Mouse (Mus musculus) kidney, adult 8-10 months (tissue): Measurements from ENCODE around the gene Rassf1.

Experiments
- DNase-seq, 2 experiments: peaks; one replicate each; pipeline ENCODE4 v3.0.0; 2022

The Rassf1 gene

DNA sequence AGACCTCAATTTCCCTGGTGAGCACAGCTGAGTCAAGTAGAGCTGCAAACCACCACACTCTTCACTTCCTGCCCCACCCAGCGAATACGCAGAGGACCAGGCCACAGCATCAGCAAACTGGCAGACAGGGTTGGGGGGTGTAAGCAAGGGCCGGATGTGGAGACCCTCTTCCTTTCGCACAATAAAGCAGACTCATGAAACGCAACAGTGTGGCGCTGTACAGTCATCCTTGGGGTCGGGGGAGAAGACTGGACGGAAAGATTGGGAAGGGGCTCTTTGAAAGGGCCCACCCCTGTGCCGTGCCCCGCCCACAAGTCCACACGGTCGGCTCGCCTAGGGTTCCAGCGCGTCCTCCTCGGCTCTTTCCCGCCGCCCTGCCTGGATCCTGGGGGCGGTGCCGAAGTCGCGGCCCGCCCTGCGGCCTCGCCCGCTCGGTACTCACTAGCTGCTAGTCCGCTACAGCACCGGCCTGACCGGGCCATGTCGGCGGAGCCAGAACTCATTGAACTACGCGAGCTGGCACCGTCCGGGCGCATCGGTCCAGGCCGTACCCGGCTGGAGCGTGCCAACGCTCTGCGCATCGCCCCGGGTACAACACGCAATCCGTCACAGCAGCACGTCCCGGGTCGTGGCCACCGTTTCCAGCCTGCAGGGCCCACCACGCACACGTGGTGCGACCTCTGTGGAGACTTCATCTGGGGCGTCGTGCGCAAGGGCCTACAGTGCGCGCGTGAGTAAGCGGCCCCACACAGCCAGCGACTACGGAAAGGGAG, at the start of gene Rassf1:
Gene Rassf1 (plus strand): TSS at position 439 of the 773 bp plus-strand sequence.
- DNase-seq, result peak; percentile 81 to 82

DNA sequence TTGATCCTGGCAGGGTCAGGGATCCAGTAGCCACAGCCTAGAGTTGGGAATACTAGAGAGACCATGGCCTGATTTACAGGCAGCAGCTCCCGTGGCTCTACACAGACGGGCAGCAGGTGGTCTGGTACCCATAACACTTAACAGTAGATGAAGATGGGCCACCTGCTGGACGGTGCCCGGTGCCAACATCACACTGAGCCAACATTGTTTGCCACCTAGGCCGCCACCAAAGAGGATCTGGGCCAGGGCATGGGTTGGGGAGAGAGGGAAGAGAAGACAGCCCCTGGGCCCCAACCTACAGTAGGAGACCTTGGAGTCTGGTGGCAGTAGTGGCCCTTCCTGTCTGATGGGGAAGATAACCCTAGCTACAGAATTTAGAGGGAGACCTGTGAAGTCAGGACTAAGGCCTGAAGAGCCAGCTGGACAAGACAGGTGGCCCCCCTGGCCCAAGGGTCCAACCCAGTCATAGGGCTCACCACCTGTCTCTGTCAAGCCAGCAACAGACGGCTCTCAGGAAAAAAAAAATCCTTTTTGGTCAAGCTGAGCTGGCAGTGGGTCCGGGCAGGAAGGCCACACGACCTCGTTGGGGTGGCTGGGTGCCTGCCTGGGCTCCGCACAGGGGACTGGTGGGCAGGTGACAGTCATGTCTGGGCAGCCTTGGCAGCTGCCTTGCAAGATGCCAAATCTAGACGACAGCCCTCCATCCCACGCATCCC, 49.1 kb upstream of the Rassf1 start:
- no peak for DNase-seq

DNA sequence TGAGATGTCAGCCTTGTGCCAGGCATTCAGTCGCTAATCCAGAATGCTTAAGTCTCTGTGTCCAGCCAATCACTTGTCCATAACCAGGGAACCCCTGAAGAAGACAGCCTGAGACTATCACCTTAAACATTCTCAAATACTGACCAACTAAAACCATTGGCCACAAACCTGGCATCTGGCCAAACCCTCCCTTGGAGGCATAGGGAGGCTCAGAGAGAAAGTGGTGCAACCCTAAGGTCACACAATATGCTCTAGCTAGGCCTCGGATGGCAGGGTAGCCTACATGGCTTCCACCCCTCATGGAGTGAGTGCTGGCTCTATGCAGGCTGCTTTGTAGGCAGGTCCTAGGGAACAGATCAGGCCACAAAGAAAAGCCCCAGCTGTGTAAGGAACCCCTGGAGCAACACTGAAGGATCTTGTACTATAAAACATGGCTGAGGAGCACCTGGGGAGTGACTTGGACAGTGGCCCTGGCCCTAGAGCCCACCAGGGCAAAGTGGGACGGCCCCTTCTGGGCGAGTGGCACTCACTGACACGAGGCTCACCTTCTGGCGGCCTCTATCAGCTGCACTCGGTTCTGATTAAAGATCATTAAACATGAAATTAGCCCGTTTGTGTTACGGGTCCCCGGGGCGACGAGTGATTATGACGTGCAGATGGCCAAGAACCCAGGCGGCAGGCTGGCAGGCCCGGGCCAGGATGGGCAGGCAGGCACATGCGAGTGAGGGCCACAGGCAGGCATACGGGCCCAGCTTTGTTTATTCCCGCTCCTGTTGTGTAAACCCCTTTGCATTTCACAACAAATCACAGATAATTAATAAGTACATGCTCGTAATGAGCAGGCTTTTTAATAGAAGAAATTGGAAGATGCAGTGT, 46.5 kb upstream of the Rassf1 start:
- DNase-seq, result no peak

DNA sequence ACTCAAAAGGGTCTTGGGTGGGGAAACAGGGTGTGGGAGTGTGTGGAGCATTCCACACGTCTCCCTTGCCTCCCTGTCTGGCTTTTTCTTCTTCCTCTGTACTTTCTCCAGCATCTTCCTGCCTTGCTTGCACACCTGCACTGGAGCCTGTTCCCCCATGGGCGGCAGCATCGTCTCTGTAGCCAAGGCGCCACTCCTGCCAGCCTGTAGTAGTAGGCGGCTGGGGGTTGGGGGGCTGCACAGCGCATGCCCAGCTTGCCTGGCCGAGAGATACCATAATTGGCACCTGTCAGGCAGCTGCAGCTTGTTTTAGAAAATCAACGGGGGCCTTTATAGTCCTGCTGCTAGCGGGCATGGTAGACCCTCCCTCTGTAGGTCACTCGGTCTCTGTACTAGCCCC, 43.1 kb upstream of the Rassf1 start:
- DNase-seq, result no peak

DNA sequence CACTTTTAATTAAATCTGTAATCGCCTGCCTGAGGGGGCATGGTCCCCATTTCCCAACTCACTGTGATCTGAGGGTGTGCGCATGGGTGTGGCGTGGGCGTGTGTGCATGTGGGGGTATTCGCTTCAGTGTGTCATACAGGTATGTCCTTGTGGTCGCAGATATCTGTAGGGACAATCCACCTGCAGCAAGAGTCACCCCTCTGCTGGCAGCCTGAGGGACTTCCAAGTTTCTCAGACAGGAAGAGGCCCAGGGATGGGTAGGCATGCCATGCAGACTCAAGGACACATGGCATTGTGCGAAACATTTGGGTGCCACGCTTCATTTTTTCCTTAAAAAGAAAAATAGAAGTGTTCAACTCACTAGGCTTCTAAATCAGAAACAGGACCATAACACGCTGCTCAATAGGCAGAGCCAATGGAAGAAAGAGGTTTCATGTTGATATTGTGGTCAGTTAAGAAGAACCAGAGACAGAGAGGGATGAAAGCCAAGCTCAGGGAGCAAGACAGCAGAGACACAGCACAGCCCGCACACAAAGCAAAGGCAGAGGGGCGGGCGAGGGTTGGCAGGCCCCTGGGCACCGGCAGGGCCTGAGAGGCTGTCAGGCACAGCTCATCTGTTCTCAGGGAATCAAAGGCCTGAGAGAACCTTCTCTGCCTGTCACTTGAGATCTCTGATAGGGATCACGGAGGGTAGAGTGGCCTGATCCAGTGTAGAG, 40.8 kb upstream of the Rassf1 start:
- DNase-seq, result no peak

DNA sequence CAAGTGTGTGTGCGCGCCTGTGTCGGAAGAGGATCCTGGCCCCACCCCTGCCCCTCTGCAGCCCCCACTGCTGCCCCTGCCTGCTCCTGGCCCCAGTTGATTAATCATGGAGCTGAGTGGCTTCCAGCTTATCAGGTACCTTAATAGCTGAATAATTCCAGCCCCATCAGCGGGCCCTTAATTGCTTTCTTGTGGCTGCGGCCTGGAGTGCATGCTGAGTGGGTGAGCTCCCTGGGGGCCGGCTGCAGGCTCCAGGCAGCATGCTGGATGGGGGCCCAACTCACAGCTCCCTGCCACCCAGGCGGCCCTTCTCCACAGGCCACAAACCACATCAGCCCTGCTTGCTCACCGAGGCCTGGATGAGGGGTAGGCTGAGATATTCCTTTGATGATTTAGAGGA, 39.9 kb upstream of the Rassf1 start:
- no peak for DNase-seq

DNA sequence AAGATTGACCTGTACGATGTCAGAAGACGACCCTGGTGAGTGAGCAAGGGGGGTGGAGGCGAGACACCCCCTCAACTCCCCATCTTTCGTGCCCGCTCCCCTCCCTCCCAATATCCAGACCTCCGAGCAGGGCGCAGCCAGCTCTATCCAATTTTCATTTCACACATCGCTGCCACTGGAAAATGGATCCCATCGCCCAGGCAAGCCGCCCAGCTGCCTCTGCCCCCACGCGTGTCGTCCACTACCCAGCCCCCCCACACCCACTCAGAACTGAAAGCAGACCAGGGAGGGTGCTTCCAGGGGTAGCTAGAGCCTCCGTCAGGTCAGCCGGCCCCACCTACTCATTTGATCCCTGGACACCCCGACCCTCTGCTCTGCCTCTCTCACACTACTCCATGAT, 39.0 kb upstream of the Rassf1 start:
- no peak for DNase-seq

DNA sequence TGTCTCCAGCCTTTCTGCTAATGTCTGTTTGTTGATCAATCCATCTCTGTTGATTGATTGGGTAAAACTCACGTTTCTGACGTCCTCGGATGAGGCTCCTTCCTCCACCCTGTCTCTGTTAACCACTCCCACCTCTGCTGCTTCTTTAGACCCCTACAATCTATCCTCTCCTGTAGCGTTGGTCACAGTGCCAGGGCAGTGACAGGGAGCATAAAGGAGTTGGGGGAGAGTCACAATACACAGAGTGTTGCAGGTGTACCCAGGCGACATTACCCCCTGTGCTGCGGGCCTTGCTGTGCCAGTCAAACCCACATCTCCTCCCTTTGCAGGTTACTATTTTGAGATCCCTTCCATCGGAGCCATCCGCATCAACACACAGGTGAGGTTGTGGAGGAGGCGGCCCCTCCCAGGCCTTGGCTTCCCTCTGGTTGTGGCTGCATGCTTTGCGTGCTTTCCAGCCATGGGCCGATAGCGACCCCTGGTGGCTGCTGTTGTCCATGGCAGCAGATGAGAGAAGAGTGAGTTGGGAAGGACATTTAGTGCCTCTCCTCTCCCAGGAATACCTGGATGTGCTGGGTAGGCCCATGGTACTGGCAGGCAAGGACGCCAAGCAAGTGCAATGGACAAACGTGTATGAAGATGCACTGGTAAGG, 36.9 kb upstream of the Rassf1 start:
- peak; percentile 59 to 84 for DNase-seq

DNA sequence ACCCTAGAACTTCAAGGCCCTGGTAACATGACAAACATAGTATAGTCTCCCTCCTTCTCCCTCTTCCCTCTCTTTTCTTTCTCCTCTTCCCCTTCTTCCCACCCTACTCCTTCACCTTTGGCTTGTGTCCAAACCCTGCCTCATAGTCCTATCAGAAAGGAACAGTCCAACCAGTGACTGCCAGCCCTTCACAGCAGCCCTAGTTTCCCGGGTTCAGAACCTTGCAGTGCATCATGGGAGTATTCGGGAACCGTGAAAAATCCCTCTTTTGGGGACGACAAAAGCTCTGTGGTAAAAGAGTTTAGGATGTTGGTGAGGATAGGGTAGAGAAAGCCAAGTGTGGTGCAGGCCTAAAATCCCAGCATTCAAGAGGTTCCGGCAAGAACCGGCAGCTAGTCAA, 31.0 kb upstream of the Rassf1 start:
- no peak for DNase-seq

DNA sequence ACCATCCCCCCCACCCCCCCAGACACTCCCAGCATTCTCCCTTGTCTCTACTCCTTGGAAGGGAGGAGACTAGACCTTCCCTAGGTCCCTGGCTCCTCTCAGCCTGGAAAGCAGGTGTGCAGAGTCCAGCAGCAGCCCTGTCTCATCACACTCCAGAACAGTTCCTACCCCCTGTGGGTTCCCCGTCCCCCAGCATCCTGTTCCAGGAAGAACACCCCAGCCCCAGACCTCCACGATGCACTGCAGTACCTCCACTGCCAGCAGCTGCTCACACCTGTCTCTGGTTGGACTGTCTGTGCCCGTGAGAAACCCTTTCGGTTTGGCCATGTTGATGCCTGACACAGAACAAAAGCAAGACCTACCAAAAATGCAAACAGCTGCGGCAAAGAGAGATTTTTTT, 30.2 kb upstream of the Rassf1 start:
- DNase-seq, result no peak

DNA sequence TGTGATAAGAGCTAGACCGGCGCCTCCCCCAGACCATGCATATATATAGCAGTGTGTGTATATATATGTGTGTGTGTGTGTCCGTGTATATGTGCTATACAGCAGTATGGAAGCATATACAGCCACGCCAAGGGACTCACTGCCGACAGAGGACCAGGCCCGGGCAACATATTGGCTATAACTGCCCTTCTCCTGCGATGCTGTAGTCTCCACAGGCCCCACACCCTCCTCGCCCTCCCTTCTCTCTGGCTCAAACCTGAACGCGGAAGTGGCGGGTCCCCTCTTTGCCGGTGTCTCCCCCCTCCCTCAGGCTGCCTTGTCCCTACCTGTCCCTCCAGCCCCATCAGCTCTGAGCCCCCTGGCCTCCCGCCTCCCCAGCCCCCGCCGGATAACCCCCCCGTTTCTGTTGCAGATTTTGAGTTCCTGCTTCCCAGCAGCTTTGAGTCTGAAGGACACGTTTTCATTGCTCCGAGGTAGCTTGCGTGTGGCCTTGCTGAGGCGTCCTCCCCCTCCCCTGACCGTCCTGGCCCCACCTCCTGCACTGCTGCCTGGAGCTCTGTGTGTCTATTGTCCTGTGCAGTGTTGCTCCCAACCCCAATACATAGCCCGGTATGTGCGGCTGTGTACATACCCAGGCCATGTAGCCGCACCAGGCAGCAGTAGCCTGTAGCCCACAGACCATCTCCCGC, 29.5 kb upstream of the Rassf1 start:
- no peak for DNase-seq

DNA sequence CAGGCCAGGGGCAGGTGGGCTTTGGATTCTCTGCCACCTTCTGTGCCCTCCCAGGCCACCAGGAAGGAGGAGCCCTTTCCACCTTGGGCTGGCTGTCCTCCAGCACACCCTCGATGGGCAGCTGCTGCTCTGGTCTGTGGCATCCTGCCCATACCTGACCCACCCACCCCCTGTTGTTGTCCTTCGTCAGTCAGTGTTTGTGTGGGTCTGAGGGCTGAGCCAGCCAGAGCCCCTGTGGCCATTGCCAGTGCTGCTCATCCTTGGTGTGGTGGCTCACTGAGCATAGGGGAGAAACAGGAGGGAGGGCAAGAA, 29.0 kb upstream of the Rassf1 start:
- DNase-seq, result no peak

DNA sequence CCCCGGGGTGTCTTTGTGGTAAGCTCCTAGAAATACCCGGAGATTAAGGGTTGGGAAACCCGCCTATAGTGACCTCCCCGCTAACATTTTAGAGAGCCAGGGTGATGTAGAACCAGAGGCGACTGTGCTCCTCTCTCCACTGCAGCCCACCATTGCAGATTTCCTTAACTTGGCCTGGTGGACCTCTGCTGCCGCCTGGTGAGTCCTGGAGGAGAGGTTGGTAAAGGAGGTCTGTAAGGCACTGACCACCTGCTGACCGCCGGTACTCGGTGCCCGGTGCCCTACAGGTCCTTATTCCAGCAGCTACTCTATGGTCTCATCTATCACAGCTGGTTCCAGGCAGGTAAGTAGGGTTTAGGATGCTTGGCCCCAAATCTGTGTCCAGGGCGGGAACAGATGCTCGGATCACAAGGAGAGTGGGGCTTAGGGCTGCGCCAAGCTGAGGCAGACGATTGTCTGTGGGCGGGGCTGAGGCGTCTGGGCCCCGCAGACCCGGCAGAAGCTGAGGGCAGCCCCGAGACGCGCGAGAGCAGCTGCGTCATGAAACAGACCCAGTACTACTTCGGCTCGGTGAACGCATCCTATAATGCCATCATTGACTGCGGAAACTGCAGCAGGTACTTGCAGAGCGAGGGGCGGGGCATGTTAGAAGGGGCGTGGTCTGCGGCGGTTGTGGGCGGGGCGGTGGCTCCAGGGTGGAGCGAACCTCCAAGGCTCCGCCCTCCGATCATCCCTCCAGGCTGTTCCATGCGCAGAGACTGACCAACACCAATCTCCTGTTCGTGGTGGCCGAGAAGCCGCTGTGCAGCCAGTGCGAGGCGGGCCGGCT, 24.9 kb upstream of the Rassf1 start:
- DNase-seq, result peak; percentile 76 to 83

DNA sequence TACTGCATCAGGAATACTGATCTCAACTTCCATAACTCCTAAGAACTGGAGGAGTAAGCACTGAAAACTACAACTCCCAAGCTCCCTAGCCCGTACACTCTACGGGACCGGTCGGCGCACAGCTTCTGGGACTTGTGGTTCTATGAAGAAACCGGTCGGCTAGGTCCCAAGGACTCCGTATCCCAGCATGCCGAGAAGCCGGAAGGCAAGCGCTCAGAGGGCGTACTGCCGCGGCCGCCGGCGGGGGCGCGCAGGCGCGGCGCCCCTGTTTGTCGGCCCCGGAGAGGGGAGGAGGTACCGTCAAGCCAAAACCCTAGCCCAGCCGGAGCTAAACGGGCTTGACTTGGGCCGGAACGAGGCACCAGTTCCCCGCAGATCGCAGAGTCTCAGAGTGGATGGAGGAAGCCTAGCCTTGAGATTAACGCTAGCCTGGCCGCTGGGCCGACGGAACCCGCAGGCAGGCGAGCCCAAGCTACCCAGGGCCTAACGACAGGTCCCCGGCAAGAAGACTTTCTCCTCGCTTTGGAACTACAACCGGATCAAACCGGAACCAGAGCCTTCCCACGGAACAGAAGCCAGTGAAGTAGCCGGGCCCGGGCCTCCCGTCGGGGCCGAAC, 17.5 kb upstream of the Rassf1 start, which contains the start of gene Tmem115:
Gene Tmem115 (plus strand): TSS at position 155 of the 617 bp plus-strand sequence.
- DNase-seq, result peak; percentile 95 to 97

DNA sequence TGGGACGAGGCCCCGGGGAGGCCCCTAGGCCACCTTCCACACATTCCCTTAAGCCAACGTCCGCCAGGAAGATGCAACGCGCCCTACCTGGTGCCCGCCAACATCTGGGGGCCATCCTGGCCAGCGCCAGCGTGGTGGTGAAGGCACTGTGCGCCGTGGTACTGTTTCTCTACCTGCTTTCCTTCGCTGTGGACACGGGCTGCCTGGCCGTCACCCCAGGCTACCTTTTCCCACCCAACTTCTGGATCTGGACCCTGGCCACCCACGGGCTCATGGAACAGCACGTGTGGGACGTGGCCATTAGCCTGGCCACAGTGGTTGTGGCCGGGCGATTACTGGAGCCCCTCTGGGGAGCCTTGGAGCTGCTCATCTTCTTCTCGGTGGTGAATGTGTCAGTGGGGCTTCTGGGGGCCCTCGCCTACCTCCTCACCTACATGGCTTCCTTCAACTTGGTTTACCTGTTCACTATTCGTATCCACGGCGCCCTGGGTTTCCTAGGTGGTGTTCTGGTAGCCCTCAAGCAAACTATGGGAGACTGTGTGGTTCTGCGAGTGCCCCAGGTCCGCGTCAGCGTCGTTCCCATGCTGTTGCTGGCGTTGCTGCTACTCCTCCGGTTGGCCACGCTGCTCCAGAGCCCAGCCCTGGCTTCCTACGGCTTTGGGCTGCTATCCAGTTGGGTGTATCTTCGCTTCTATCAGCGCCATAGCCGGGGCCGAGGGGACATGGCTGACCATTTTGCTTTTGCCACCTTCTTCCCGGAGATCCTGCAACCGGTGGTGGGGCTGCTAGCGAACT, 16.8 kb upstream of the Rassf1 start:
- no peak for DNase-seq

DNA sequence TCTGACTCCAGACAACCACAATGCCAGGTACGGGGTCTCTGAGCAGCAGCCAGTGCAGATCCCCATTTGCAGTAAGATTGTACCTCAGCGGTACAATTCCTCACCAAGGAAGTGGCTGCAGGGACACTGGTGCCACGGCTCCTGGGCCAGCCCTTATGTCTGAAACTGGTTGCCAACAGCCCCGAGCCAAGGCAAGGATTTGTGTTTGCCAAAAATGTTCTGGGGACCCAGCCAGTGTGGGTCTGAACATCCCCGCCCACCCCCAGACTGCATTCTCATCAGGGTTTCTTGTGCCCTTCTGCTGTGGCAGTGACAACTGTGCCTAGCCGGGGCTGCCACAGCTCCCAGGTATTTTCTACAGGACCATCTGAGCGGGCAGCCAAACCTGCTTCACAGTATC, 13.1 kb upstream of the Rassf1 start:
- no peak for DNase-seq

DNA sequence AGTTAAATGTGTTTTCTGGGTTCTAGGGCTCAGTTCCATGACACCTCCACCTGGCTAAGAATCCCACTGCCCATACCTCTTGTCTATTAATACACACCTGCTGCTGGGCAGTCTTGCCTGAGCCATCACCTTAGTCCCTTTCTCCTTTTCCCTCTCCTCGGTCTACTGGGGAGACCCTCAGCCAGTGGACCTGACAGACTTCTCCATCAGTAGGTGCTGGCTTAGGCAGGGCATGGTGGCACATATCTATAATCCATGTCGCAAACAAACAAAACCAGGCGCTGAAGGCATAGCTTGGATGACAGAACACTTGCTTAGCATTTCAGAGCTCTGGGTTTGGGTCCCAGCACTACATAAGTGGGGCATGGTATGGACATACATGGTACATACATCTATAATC, 12.6 kb upstream of the Rassf1 start:
- no peak for DNase-seq

DNA sequence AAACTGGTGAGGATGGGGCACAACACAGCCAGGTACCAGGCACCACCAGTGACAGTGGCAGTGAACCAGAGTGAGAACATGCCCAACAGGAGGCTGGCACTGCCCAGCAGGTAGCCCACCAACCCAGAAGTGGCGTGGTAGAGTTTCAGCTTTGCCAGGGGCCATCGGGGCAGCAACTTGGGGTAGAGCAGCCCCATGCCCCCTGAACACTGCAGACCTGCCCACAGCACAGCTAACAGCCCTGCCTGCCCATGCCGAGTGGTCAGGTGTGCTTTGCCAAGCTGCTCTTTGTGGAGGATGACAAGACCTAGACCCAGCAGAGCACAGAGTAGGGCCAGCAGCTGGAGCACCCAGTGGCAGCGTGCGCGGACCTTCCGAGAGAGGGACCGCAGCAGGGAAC, 11.4 kb upstream of the Rassf1 start:
- DNase-seq, result no peak

DNA sequence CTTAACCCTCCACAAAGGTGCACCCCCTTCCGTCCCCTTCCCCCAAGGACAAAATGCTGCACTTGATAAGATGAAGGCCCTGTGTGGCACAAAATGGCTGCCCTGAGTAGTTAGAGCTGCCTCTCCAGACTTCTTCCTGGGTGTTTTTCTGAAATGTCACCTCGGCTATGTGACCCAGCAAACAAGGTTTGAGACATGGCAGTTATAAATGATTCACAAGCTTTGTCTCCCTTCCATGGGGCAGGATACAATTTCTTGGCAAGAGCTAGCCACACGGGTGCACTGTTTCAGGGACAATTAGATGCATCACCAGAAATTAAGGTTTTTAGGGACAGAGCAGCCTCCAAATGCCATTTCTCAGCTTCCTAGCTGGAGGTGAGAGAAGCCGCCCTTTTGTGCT, 10.9 kb upstream of the Rassf1 start:
- no peak for DNase-seq

DNA sequence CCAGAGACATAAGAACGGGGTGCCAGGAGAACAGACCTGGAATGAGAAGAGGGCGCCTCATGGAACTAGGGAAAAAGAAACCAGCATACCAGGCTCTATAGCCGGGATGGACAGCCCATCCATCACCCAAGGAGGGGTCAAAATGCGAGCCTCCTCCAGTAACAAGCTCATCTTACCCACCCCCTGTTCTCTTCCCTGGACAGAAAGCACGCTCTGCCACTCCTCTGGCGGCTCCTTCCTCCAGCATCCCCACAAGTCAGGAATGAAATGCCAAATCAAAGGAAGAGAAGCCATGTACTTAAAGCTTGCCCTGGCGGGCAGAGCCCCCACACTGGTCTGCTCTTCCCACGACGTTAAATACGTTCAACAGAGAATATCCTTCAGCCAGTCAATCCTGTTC, 10.3 kb upstream of the Rassf1 start:
- DNase-seq, result no peak
